Mouse (Mus musculus) hematopoietic multipotent progenitor cell, adult 10-12 weeks (in vitro differentiated cells): Measurements from ENCODE around the gene Rpn2. TPM values are rescaled to one million over a fixed set of nuclear protein-coding genes. Genes with fewer than 3 reads are reported as not detected.

Experiments used
- polyA plus RNA-seq: library from polyadenylated mRNA; stranded (reverse); fragments of >175 nt; gene quantifications from 2 replicates; pipeline ENCODE4 v1.2.3, GENCODE M21; 2012; ENCODE audit warnings: low replicate concordance

Gene Rpn2
- polyA plus RNA-seq: 41.9 and 62.9 TPM in 2 replicates

DNA sequence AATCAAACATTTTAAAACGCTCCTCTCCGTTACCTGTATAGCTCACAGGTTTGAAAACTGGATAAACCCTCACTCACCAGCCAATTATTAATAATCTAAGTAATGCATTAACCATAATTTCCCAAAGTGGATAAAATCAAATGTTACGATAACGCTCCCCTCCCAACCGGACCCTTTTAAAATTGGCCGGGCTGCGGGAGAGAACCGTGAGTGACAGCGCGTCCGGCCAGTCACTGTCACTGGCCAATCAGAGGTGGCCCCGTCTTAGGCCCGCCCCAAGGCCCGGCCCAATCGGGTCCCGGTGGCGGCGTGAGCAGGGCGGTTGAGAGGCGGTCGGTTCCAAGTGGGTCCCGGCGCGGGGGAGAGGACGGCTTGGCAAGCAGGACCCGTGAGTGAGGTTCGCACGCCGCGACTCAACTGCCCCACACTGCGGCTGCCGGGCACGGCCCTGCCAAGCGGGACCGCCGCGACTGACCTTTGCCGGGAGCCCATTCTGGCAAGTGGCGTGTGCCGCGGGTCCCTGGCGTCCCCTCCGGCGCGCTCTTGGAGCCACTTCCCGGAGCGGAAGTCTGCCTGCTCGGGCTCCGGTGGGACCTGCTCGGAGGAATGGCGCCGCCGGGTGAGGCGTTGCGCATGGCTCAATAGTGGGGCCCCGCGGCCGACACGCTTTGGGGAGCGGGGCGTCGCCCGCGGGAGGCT is at the start of gene Rpn2:
Rpn2 (plus strand) TSS at position 301 of the 699 bp plus-strand sequence.

DNA sequence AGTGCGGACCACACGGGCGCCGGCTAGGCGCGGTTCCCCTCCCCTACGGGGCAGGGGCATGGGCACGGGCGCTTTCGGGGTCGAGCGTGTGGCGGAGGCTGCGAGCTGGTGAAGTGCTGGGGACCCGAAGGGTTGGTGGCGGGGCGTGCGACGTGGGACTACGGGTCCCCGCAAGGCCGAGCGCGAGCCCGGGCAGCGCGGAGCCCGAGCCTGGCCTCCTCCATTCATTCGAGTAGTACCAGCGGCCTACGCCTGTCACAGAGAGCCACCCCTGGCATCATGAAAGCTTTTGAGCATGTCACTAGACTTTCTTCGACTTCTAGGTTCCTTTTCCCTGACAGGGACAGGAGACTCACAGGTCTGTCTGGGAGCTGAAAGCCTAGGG is 591 bp downstream of the Rpn2 start, which contains the start of gene Mroh8:
Mroh8 (minus strand) TSS at position 134 of the 385 bp plus-strand sequence.

DNA sequence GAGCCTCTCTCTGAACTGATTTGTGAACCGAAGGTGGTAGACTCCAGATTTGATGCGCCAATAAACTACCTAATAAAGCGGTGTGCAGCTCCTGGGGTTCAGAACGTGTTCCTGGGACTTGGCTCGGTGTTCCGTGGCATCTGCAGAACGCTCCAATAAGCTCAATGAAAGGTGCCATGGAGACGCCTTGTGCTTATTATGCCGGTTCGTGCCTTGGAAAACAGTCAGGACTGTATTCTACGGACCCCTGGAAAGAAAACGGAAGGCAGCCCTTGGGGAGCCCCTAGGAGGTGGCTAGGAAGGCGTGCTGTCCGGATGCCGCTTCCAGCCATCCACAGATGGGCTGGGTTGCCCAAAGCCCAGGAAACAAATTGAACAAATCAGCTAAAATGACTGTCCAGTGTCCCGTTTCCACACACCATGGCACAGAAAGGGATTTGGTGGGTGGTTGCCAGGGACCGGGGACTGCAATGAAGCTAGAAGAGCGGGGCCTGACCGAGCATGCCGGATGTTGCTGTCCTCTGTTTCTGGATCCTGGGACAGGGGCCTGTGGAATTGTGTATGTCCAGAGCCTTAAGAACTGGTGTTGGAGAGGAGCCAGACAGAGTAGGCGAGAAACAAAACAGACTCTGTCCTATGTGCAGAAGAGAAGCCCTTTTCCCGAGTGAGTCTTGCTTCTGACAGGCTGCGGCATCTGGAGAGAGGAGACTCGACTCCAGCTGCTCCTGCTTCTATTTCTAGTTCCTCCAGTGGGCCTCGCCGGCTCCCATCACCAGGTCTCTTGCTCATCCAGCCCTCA is 68.7 kb downstream of the Rpn2 start, which contains the start of gene Ghrh:
Ghrh (minus strand) TSS at position 146 of the 799 bp plus-strand sequence.

DNA sequence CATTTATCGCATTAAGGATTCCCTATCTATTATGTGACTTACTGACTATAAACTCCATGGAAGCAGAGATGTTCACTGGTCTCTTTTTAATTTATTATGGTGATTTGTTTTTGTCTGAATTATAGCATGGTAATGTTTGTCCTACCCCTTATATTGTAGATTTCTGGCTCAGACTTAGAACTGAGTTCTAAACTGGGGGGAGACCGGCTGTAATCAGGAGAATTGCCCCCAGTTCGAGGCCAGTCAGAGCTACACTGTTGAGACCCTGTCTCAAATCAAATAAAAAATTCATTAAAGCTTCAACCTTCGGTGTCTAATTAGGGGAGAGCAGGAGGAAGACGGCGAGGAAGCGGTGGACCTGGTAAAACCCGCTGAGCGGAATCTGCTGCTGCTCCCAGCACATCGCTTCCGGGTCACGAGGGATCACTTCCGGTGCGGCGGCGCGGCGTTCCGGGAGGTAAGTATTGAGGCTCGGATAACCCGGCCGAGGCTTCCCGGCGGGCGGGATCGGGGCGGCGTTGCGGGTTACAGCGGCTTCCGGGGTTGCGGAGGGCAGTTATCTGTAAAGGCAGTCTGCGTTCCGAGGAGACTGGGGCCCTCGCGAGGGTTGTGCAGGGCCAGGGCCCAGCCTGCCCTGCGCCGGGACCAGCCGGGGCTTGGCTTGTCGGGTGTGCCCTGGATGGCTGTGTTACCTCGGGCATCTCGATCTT is 88.5 kb downstream of the Rpn2 start, which contains the start of gene Manbal:
Manbal (plus strand) TSS at position 411 of the 710 bp plus-strand sequence.

Other genes with a start within 250 kb of the Rpn2 start
- gene Soga1, start 199.8 kb upstream of the Rpn2 start, polyA plus RNA-seq: 4.9 and 12.2 TPM in 2 replicates
- gene Tldc2, start 192.0 kb upstream of the Rpn2 start, polyA plus RNA-seq: not detected in 2 replicates
- gene Samhd1, start 143.8 kb upstream of the Rpn2 start, polyA plus RNA-seq: 57.8 and 146 TPM in 2 replicates
- 4.4 and 5.2 TPM in 2 replicates for gene Rbl1, start 74.5 kb upstream of the Rpn2 start, polyA plus RNA-seq
- gene Mroh8, start 532 bp downstream of the Rpn2 start, polyA plus RNA-seq: 0.28 and 0.33 TPM in 2 replicates
- gene Ghrh, start 68.5 kb downstream of the Rpn2 start, polyA plus RNA-seq: not detected in 2 replicates
- gene Manbal, start 88.6 kb downstream of the Rpn2 start, polyA plus RNA-seq: 44.1 and 73.4 TPM in 2 replicates
- gene Src, start 139.4 kb downstream of the Rpn2 start, polyA plus RNA-seq: 6.6 and 12.8 TPM in 2 replicates